Comparison of ENCODE assay signal across 29 mouse cellular contexts in genomic region chr15:80613904-80614303, GRCm38 (mm10). TPM values are rescaled to one million over a fixed set of nuclear protein-coding genes. Genes with fewer than 3 reads are reported as not detected.
DNase-seq lines count a peak whose midpoint lies in the region; ATAC-seq lines count a peak whose summit lies in the region.
"Had no signal": no experiment of that assay in that cellular context is flagged by ENCODE, and none has a peak within 500 bp of the region (broad histone marks: within the 10 kb centered on the region; RNA-seq: fewer than 3 reads in every experiment).

No protein-coding gene starts in this region.

- 65% methylated on average over 5 of the region's 5 CpGs for WGBS in hindbrain, embryonic 11.5 days
- WGBS in hindbrain, embryonic 10.5 days, result 63% methylated on average over 5 of the region's 5 CpGs
- 46% methylated on average over 5 of the region's 5 CpGs for WGBS in neural tube, embryonic 11.5 days
- WGBS in neural tube, embryonic 15.5 days, result 30% methylated on average over 5 of the region's 5 CpGs
- WGBS in embryonic facial prominence, embryonic 10.5 days, result 46% methylated on average over 5 of the region's 5 CpGs
- 40% methylated on average over 5 of the region's 5 CpGs for WGBS in neural tube, embryonic 13.5 days

- H3K4me3 ChIP-seq in hindbrain, embryonic 11.5 days (ENCODE audit: low read depth, low read length), result no peak overlapping the region
- H3K4me3 ChIP-seq in hindbrain, embryonic 10.5 days, result no peak overlapping the region
- H3K4me3 ChIP-seq in neural tube, embryonic 11.5 days (ENCODE audit: low read depth, low read length), result no peak overlapping the region
- no peak overlapping the region for H3K4me3 ChIP-seq in neural tube, embryonic 15.5 days (replicated peaks)
- H3K4me3 ChIP-seq in embryonic facial prominence, embryonic 10.5 days, result no peak overlapping the region
- no peak overlapping the region for H3K4me3 ChIP-seq in neural tube, embryonic 13.5 days
- H3K4me3 ChIP-seq: forebrain, embryonic 13.5 days; heart, embryonic 12.5 days; hindbrain, embryonic 15.5 days; intestine, embryonic 15.5 days; limb, embryonic 13.5 days; liver, embryonic 13.5 days; lung, embryonic 15.5 days had no signal

- H3K9ac ChIP-seq in hindbrain, embryonic 11.5 days (ENCODE audit: low read depth, low read length), result no peak overlapping the region
- no peak overlapping the region for H3K9ac ChIP-seq in neural tube, embryonic 11.5 days (ENCODE audit: low read length)
- H3K9ac ChIP-seq in neural tube, embryonic 15.5 days (replicated peaks), result no peak overlapping the region
- H3K9ac ChIP-seq in neural tube, embryonic 13.5 days, result no peak overlapping the region; the same call in 1 of the 2 replicates
- H3K9ac ChIP-seq: forebrain, embryonic 13.5 days; heart, embryonic 12.5 days; hindbrain, embryonic 15.5 days; intestine, embryonic 15.5 days; limb, embryonic 13.5 days; liver, embryonic 13.5 days; lung, embryonic 15.5 days had no signal

- H3K36me3 ChIP-seq in hindbrain, embryonic 11.5 days (ENCODE audit: control insufficient read depth, insufficient read depth, low read length), result no peaks in the 10 kb centered on the region
- H3K36me3 ChIP-seq in hindbrain, embryonic 10.5 days, result no peaks in the 10 kb centered on the region
- no peaks in the 10 kb centered on the region for H3K36me3 ChIP-seq in neural tube, embryonic 11.5 days (ENCODE audit: control insufficient read depth, insufficient read depth, low read length)
- H3K36me3 ChIP-seq in neural tube, embryonic 15.5 days, result no peaks in the 10 kb centered on the region
- H3K36me3 ChIP-seq in embryonic facial prominence, embryonic 10.5 days (replicated peaks), result no peaks in the 10 kb centered on the region
- no peaks in the 10 kb centered on the region for H3K36me3 ChIP-seq in neural tube, embryonic 13.5 days
- H3K36me3 ChIP-seq: heart, embryonic 12.5 days; hindbrain, embryonic 15.5 days; intestine, embryonic 15.5 days; limb, embryonic 13.5 days; liver, embryonic 13.5 days; lung, embryonic 15.5 days had no signal

- no peaks in the 10 kb centered on the region for H3K9me3 ChIP-seq in hindbrain, embryonic 11.5 days (ENCODE audit: control insufficient read depth, low read length)
- H3K9me3 ChIP-seq in hindbrain, embryonic 10.5 days, result no peaks in the 10 kb centered on the region
- no peaks in the 10 kb centered on the region for H3K9me3 ChIP-seq in neural tube, embryonic 11.5 days (ENCODE audit: control insufficient read depth, low read length)
- no peaks in the 10 kb centered on the region for H3K9me3 ChIP-seq in neural tube, embryonic 15.5 days (replicated peaks)
- H3K9me3 ChIP-seq in embryonic facial prominence, embryonic 10.5 days, result no peaks in the 10 kb centered on the region
- H3K9me3 ChIP-seq in neural tube, embryonic 13.5 days, result no peaks in the 10 kb centered on the region
- H3K9me3 ChIP-seq: forebrain, embryonic 13.5 days; heart, embryonic 12.5 days; hindbrain, embryonic 15.5 days; intestine, embryonic 15.5 days; limb, embryonic 13.5 days; liver, embryonic 13.5 days; lung, embryonic 15.5 days had no signal

- DNase-seq in hindbrain, embryonic 11.5 days (ENCODE audit: low spot score), result no peak
- DNase-seq in hindbrain, embryonic 10.5 days (ENCODE audit: low spot score), result no peak
- no peak for DNase-seq in neural tube, embryonic 11.5 days (ENCODE audit: low spot score)
- peak; percentile 58 for DNase-seq in embryonic facial prominence, embryonic 10.5 days (ENCODE audit: low spot score)
- DNase-seq in layer of hippocampus, postnatal 25 days (ENCODE audit: extremely low spot score in 1 of 2, low spot score in 1 of 2), result no peak
- no peak for DNase-seq in gastrocnemius, postnatal 14 days
- DNase-seq: adrenal gland, postnatal 25 days; cerebellum, adult 9-10 months; heart, adult 11 months; heart, postnatal 14 days; kidney, adult 8-10 months; kidney, postnatal 10 days; layer of hippocampus, postnatal 36 days; liver, embryonic 13.5 days; lung, postnatal 4 days; right cerebral cortex, postnatal 4 days had no signal

- H3K4me1 ChIP-seq in hindbrain, embryonic 11.5 days (replicated peaks; ENCODE audit: control insufficient read depth, insufficient read depth, low read length), result no peaks in the 10 kb centered on the region
- H3K4me1 ChIP-seq in hindbrain, embryonic 10.5 days (replicated peaks), result peaks cover 32% of the 10 kb centered on the region
- peaks cover 10% of the 10 kb centered on the region; the same call in 1 of the 2 replicates for H3K4me1 ChIP-seq in neural tube, embryonic 11.5 days (ENCODE audit: control insufficient read depth, insufficient read depth, low read length)
- peaks cover 15% of the 10 kb centered on the region for H3K4me1 ChIP-seq in neural tube, embryonic 15.5 days
- peaks cover 36% of the 10 kb centered on the region for H3K4me1 ChIP-seq in embryonic facial prominence, embryonic 10.5 days
- H3K4me1 ChIP-seq in neural tube, embryonic 13.5 days (replicated peaks), result peaks cover 27% of the 10 kb centered on the region
- H3K4me1 ChIP-seq: lung, embryonic 15.5 days had no signal

- intact Hi-C loops in gastrocnemius, postnatal 14 days (cut with DNase I; ENCODE audit: low total_unique reads), result no loop called here

- H3K27me3 ChIP-seq in hindbrain, embryonic 11.5 days (ENCODE audit: control insufficient read depth, insufficient read depth, low read length), result peaks cover 4% of the 10 kb centered on the region; the same call in 1 of the 2 replicates
- peaks cover 28% of the 10 kb centered on the region for H3K27me3 ChIP-seq in hindbrain, embryonic 10.5 days (ENCODE audit: insufficient read depth, poor library complexity, severe bottlenecking)
- H3K27me3 ChIP-seq in neural tube, embryonic 11.5 days (ENCODE audit: control insufficient read depth, insufficient read depth, low read length), result no peaks in the 10 kb centered on the region
- H3K27me3 ChIP-seq in neural tube, embryonic 15.5 days (replicated peaks), result 0 out of 2 replicates have a peak, but pooled peaks cover 6% of the 10 kb centered on the region
- H3K27me3 ChIP-seq in embryonic facial prominence, embryonic 10.5 days (replicated peaks; ENCODE audit: low read depth, poor library complexity, severe bottlenecking), result peaks cover 31% of the 10 kb centered on the region
- peaks cover 10% of the 10 kb centered on the region for H3K27me3 ChIP-seq in neural tube, embryonic 13.5 days

- H3K4me2 ChIP-seq in hindbrain, embryonic 11.5 days (replicated peaks; ENCODE audit: low read depth, low read length), result no peak overlapping the region
- H3K4me2 ChIP-seq in neural tube, embryonic 11.5 days (ENCODE audit: low read depth), result no peak overlapping the region
- no peak overlapping the region for H3K4me2 ChIP-seq in neural tube, embryonic 15.5 days
- H3K4me2 ChIP-seq in neural tube, embryonic 13.5 days, result peak overlapping the region; percentile 44; the same call in 1 of the 2 replicates
- H3K4me2 ChIP-seq: forebrain, embryonic 13.5 days; heart, embryonic 12.5 days; intestine, embryonic 15.5 days; limb, embryonic 13.5 days; liver, embryonic 13.5 days; lung, embryonic 15.5 days had no signal

- 0 out of 2 replicates have a peak overlapping the region, but pooled peaks have one; percentile 1 for H3K27ac ChIP-seq in hindbrain, embryonic 11.5 days (ENCODE audit: low read depth, low read length)
- no peak overlapping the region for H3K27ac ChIP-seq in hindbrain, embryonic 10.5 days
- H3K27ac ChIP-seq in neural tube, embryonic 11.5 days (ENCODE audit: low read depth, low read length), result peak overlapping the region; percentile 34; the same call in 1 of the 2 replicates
- H3K27ac ChIP-seq in neural tube, embryonic 15.5 days (replicated peaks), result no peak overlapping the region
- H3K27ac ChIP-seq in embryonic facial prominence, embryonic 10.5 days (replicated peaks), result no peak overlapping the region; the same call in 1 of the 2 replicates
- peak overlapping the region; percentile 46; the same call in 1 of the 2 replicates for H3K27ac ChIP-seq in neural tube, embryonic 13.5 days (replicated peaks)
- H3K27ac ChIP-seq: forebrain, embryonic 13.5 days; hindbrain, embryonic 15.5 days; intestine, embryonic 15.5 days; limb, embryonic 13.5 days; liver, embryonic 13.5 days; lung, embryonic 15.5 days; stomach, postnatal 0 days had no signal

- no peak for ATAC-seq in hindbrain, embryonic 11.5 days (ENCODE audit: low FRiP score)
- ATAC-seq in neural tube, embryonic 11.5 days (ENCODE audit: insufficient read depth, low FRiP score, low TSS enrichment), result no peak
- no peak for ATAC-seq in neural tube, embryonic 15.5 days (ENCODE audit: low FRiP score)
- no peak for ATAC-seq in neural tube, embryonic 13.5 days (ENCODE audit: low read depth)
- ATAC-seq: forebrain, embryonic 13.5 days; intestine, embryonic 15.5 days had no signal

RNA-seq across cellular contexts. Expression of gene Grap2, which starts 41.5 kb away (rescaled TPM):
- 3.0 and 3.9 TPM in 2 replicates for polyA plus RNA-seq in hindbrain, embryonic 11.5 days (2014; fragmentation: Nextera tagmentation; extraction: Ambion mirVana)
- 1.3 and 2.0 TPM in 2 replicates for polyA plus RNA-seq in hindbrain, embryonic 10.5 days (2016; fragmentation: Nextera tagmentation; extraction: Ambion mirVana)
- polyA plus RNA-seq in neural tube, embryonic 11.5 days (2014; fragmentation: Nextera tagmentation; extraction: Ambion mirVana), result 3.9 and 4.3 TPM in 2 replicates
- 0.35 and 4.8 TPM in 2 replicates for polyA plus RNA-seq in neural tube, embryonic 15.5 days (2015; fragmentation: Nextera tagmentation; extraction: Ambion mirVana)
- polyA plus RNA-seq in embryonic facial prominence, embryonic 10.5 days (2016; fragmentation: Nextera tagmentation; extraction: Ambion mirVana), result 0.72 and 1.0 TPM in 2 replicates
- 0.50 and 0.83 TPM in 2 replicates for polyA plus RNA-seq in neural tube, embryonic 13.5 days (2015; fragmentation: Nextera tagmentation; extraction: Ambion mirVana)
- total RNA-seq in layer of hippocampus, postnatal 25 days (2021), result under 1 TPM; 0.28 to 0.74 TPM
- under 1 TPM; 0.06 to 0.31 TPM for total RNA-seq in gastrocnemius, postnatal 14 days (2021)

RNA-seq across cellular contexts. Expression of gene Enthd1, which starts 48.9 kb away (rescaled TPM):
- not detected in 2 replicates for polyA plus RNA-seq in hindbrain, embryonic 11.5 days (2014; fragmentation: Nextera tagmentation; extraction: Ambion mirVana)
- polyA plus RNA-seq in hindbrain, embryonic 10.5 days (2016; fragmentation: Nextera tagmentation; extraction: Ambion mirVana), result not detected in 2 replicates
- polyA plus RNA-seq in neural tube, embryonic 11.5 days (2014; fragmentation: Nextera tagmentation; extraction: Ambion mirVana), result not detected in 2 replicates
- 0.08 TPM in 1 of 2 replicates, not detected in the other for polyA plus RNA-seq in neural tube, embryonic 15.5 days (2015; fragmentation: Nextera tagmentation; extraction: Ambion mirVana)
- not detected in 2 replicates for polyA plus RNA-seq in embryonic facial prominence, embryonic 10.5 days (2016; fragmentation: Nextera tagmentation; extraction: Ambion mirVana)
- not detected in 2 replicates for polyA plus RNA-seq in neural tube, embryonic 13.5 days (2015; fragmentation: Nextera tagmentation; extraction: Ambion mirVana)
- not detected for total RNA-seq in layer of hippocampus, postnatal 25 days (2021)
- not detected for total RNA-seq in gastrocnemius, postnatal 14 days (2021)
- total RNA-seq: adrenal gland, postnatal 25 days; gastrocnemius, adult 8-10 months; heart, postnatal 14 days; layer of hippocampus, adult 18-20 months; layer of hippocampus, postnatal 36 days; megakaryocyte-erythroid progenitor cell, adult 5-6 weeks had no signal
- polyA plus RNA-seq: forebrain, embryonic 13.5 days; heart, embryonic 12.5 days; hindbrain, embryonic 15.5 days; intestine, embryonic 15.5 days; limb, embryonic 13.5 days; liver, embryonic 13.5 days; lung, embryonic 15.5 days; neural tube, embryonic 14.5 days; stomach, postnatal 0 days had no signal

RNA-seq across cellular contexts. Expression of gene Fam83f, which starts 57.7 kb away (rescaled TPM):
- polyA plus RNA-seq in hindbrain, embryonic 11.5 days (2014; fragmentation: Nextera tagmentation; extraction: Ambion mirVana), result 0.11 TPM in 2 replicates
- 0.60 and 0.96 TPM in 2 replicates for polyA plus RNA-seq in hindbrain, embryonic 10.5 days (2016; fragmentation: Nextera tagmentation; extraction: Ambion mirVana)
- polyA plus RNA-seq in neural tube, embryonic 11.5 days (2014; fragmentation: Nextera tagmentation; extraction: Ambion mirVana), result 0.28 and 0.44 TPM in 2 replicates
- polyA plus RNA-seq in neural tube, embryonic 15.5 days (2015; fragmentation: Nextera tagmentation; extraction: Ambion mirVana), result 0.23 and 2.4 TPM in 2 replicates
- polyA plus RNA-seq in embryonic facial prominence, embryonic 10.5 days (2016; fragmentation: Nextera tagmentation; extraction: Ambion mirVana), result 3.6 and 4.8 TPM in 2 replicates
- polyA plus RNA-seq in neural tube, embryonic 13.5 days (2015; fragmentation: Nextera tagmentation; extraction: Ambion mirVana), result 0.22 and 0.28 TPM in 2 replicates
- under 1 TPM in 1 of 2 experiments, not detected in 1; 0.16 TPM for total RNA-seq in layer of hippocampus, postnatal 25 days (2021)
- total RNA-seq in gastrocnemius, postnatal 14 days (2021), result under 1 TPM; 0.29 to 0.43 TPM
- total RNA-seq: layer of hippocampus, postnatal 36 days; megakaryocyte-erythroid progenitor cell, adult 5-6 weeks had no signal
- polyA plus RNA-seq: forebrain, embryonic 13.5 days had no signal

Comparison
In these comparisons a context has a peak if more than half of its experiments do, and no peak if none do; other contexts are left out.
1. H3K27ac ChIP-seq: peak in hindbrain, embryonic 11.5 days (single experiment), neural tube, embryonic 11.5 days (single experiment) and neural tube, embryonic 13.5 days (single experiment); none in hindbrain, embryonic 10.5 days (single experiment), neural tube, embryonic 15.5 days (single experiment) and embryonic facial prominence, embryonic 10.5 days (single experiment).